Mouse (Mus musculus) cortical plate, adult 2 months (tissue): Measurements from ENCODE around the gene Traf6.

Source experiments
- CTCF ChIP-seq: fragments of 200-500 bp; IDR thresholded peaks from 2 replicates; pipeline ENCODE4 v1.5.1; 2011; ENCODE audit warnings: mild to moderate bottlenecking, control low read depth, low read length; ENCODE audit not compliant: insufficient read depth; ENCODE audit errors: extremely low read depth
- POLR2A ChIP-seq: fragments of 200-500 bp; IDR thresholded peaks from 2 replicates; pipeline ENCODE4 v1.6.1; 2011; ENCODE audit warnings: mild to moderate bottlenecking, low read length, control low read depth; ENCODE audit not compliant: insufficient read depth; ENCODE audit errors: extremely low read depth

DNA sequence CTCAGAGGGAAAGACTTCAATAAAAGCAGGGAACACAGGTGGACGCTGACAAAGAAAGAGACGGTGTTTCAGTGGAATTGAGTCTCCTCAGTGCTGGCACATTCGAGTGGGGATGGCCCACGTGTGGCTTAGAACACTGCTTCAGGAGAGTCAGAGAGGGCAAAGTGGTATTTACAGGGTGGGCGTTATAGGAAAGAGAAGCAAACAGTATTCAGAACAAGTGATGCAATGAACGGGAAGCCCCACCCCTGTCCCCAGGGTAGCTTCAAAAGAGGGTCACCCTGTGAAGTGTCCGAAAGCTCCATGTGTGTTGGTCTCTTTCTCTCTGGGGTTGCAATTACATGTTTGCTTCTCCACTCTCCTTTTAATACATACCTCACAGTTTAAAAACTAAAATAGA, 17.4 kb downstream of the Traf6 start:
- no peak for TF ChIP-seq CTCF
- no peak for TF ChIP-seq POLR2A
